Mouse (Mus musculus): Measurements from ENCODE around the gene Opcml. TPM values are rescaled to one million over a fixed set of nuclear protein-coding genes. Genes with fewer than 3 reads are reported as not detected.

Gene Opcml
- polyA plus RNA-seq, 1 experiment, result 1.3 TPM

GRCm38 (mm10) chr9:28558628-28559027 is 768.1 kb downstream of the Opcml start:
- Histone ChIP-seq H3K4me3 (replicated peaks; ENCODE audit: control insufficient read depth, low read depth, low read length) (no peak overlapping the region), H3K27ac (ENCODE audit: control insufficient read depth, insufficient read depth, low read depth, low read length, poor library complexity) (no peak overlapping the region), H3K4me1 (ENCODE audit: control insufficient read depth, insufficient read depth, low read length) (no peaks in the 10 kb centered on the region)
- no peak for TF ChIP-seq POLR2A (IDR thresholded peaks at IDR 0.05; ENCODE audit: borderline replicate concordance, control insufficient read depth, low read depth, low read length)
- no peak for TF ChIP-seq CTCF (IDR thresholded peaks at IDR 0.05; ENCODE audit: control insufficient read depth, insufficient read depth, low read length)
- 77% methylated on average over 2 of the region's 2 CpGs for WGBS

GRCm38 (mm10) chr9:28561761-28562160 is 771.2 kb downstream of the Opcml start:
- no peak for TF ChIP-seq POLR2A (IDR thresholded peaks at IDR 0.05; ENCODE audit: borderline replicate concordance, control insufficient read depth, low read depth, low read length)
- TF ChIP-seq CTCF (IDR thresholded peaks at IDR 0.05; ENCODE audit: control insufficient read depth, insufficient read depth, low read length), result no peak

DNA sequence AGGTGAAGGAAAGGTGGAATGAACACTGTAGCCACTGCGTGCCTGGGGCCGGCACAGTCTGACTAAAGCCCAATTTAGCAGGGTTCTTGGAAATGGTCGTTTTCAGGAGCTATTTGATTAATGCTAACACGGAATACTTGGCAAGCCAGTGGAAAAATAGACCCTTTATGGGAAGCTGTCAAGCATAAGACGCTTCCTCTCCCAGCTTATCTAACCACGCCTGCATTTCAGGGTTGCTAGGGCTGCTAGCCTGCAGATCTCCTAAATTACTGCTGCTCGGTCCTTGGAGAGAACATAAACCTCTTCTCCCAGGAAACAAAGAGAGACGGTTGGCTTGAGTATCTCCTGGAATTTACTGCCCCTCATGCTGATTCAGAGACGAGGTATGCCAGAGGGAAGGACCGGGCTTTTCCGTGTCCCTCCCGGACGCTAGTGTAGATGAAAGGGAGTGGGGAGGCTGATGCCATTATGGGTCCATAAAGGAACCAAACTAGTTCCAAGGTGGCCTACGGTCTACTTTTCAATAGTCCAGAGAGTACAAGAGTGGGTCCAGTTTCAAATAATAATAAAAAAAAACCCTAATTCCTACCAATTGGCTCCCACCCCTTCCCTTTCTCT is 772.6 kb downstream of the Opcml start:
- H3K4me3 ChIP-seq (replicated peaks; ENCODE audit: control insufficient read depth, low read depth, low read length), result no peak overlapping the region
- TF ChIP-seq CTCF (IDR thresholded peaks at IDR 0.05; ENCODE audit: control insufficient read depth, insufficient read depth, low read length) (no peak), POLR2A (IDR thresholded peaks at IDR 0.05; ENCODE audit: borderline replicate concordance, control insufficient read depth, low read depth, low read length) (no peak)
- H3K27ac ChIP-seq (ENCODE audit: control insufficient read depth, insufficient read depth, low read depth, low read length, poor library complexity), result no peak overlapping the region
- H3K4me1 ChIP-seq (ENCODE audit: control insufficient read depth, insufficient read depth, low read length), result no peaks in the 10 kb centered on the region
- 50% methylated on average over 14 of the region's 14 CpGs for WGBS

More at GRCm38 (mm10) chr9:28561761-28562160, 771.2 kb downstream of the Opcml start:
- Histone ChIP-seq H3K4me3 (replicated peaks; ENCODE audit: control insufficient read depth, low read depth, low read length) (no peak overlapping the region), H3K4me1 (ENCODE audit: control insufficient read depth, insufficient read depth, low read length) (no peaks in the 10 kb centered on the region), H3K27ac (ENCODE audit: control insufficient read depth, insufficient read depth, low read depth, low read length, poor library complexity) (no peak overlapping the region)
- WGBS, result 80% methylated on average over 6 of the region's 6 CpGs

- TF ChIP-seq POLR2A (IDR thresholded peaks at IDR 0.05; ENCODE audit: borderline replicate concordance, control insufficient read depth, low read depth, low read length) (no peak), CTCF (IDR thresholded peaks at IDR 0.05; ENCODE audit: control insufficient read depth, insufficient read depth, low read length) (no peak)
- WGBS, result 2% methylated on average over 8 of the region's 8 CpGs
- H3K4me1 ChIP-seq (ENCODE audit: control insufficient read depth, insufficient read depth, low read length), result no peaks in the 10 kb centered on the region
- no peak overlapping the region for H3K27ac ChIP-seq (ENCODE audit: control insufficient read depth, insufficient read depth, low read depth, low read length, poor library complexity)
- H3K4me3 ChIP-seq (replicated peaks; ENCODE audit: control insufficient read depth, low read depth, low read length), result no peak overlapping the region
These were observed 778.5 kb downstream of the Opcml start for GRCm38 (mm10) chr9:28569041-28569522.

DNA sequence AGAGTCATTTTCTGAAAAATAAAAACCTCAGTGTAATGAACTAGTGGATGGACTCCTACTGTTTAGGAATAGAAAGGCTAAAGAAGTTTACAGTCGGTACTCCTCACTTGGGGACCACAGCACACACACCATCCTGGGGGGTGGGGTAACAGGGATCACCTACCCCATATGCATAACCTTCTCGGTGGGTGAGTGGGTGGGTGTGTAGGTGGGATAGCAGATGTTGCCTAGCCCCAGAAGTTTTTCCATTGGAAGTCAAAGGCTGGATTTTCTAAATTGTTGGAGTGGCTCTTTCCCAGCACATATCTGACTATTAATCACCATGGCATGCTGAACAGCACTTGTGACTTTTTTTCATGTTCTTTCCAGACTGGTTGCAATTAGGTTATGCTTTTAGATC is 779.2 kb downstream of the Opcml start:
- no peak for TF ChIP-seq POLR2A (IDR thresholded peaks at IDR 0.05; ENCODE audit: borderline replicate concordance, control insufficient read depth, low read depth, low read length)
- no peak for TF ChIP-seq CTCF (IDR thresholded peaks at IDR 0.05; ENCODE audit: control insufficient read depth, insufficient read depth, low read length)
- 52% methylated on average over 2 of the region's 2 CpGs for WGBS
- no peaks in the 10 kb centered on the region for H3K4me1 ChIP-seq (ENCODE audit: control insufficient read depth, insufficient read depth, low read length)
- no peak overlapping the region for H3K27ac ChIP-seq (ENCODE audit: control insufficient read depth, insufficient read depth, low read depth, low read length, poor library complexity)
- H3K4me3 ChIP-seq (replicated peaks; ENCODE audit: control insufficient read depth, low read depth, low read length), result no peak overlapping the region

GRCm38 (mm10) chr9:28571682-28572081 is 781.1 kb downstream of the Opcml start:
- no peak for TF ChIP-seq CTCF (IDR thresholded peaks at IDR 0.05; ENCODE audit: control insufficient read depth, insufficient read depth, low read length)
- no peak for TF ChIP-seq POLR2A (IDR thresholded peaks at IDR 0.05; ENCODE audit: borderline replicate concordance, control insufficient read depth, low read depth, low read length)
- 62% methylated on average over 2 of the region's 2 CpGs for WGBS
- Histone ChIP-seq H3K4me3 (replicated peaks; ENCODE audit: control insufficient read depth, low read depth, low read length) (no peak overlapping the region), H3K4me1 (ENCODE audit: control insufficient read depth, insufficient read depth, low read length) (no peaks in the 10 kb centered on the region), H3K27ac (ENCODE audit: control insufficient read depth, insufficient read depth, low read depth, low read length, poor library complexity) (no peak overlapping the region)

- H3K27ac ChIP-seq (ENCODE audit: control insufficient read depth, insufficient read depth, low read depth, low read length, poor library complexity), result no peak overlapping the region
- no peak for TF ChIP-seq POLR2A (IDR thresholded peaks at IDR 0.05; ENCODE audit: borderline replicate concordance, control insufficient read depth, low read depth, low read length)
- TF ChIP-seq CTCF (IDR thresholded peaks at IDR 0.05; ENCODE audit: control insufficient read depth, insufficient read depth, low read length), result no peak
- H3K4me3 ChIP-seq (replicated peaks; ENCODE audit: control insufficient read depth, low read depth, low read length), result no peak overlapping the region
- WGBS, result 78% methylated on average over 9 of the region's 9 CpGs
- H3K4me1 ChIP-seq (ENCODE audit: control insufficient read depth, insufficient read depth, low read length), result no peaks in the 10 kb centered on the region
These were observed 781.7 kb downstream of the Opcml start for GRCm38 (mm10) chr9:28572136-28572774.

- Histone ChIP-seq H3K4me1 (ENCODE audit: control insufficient read depth, insufficient read depth, low read length) (no peaks in the 10 kb centered on the region), H3K27ac (ENCODE audit: control insufficient read depth, insufficient read depth, low read depth, low read length, poor library complexity) (no peak overlapping the region), H3K4me3 (replicated peaks; ENCODE audit: control insufficient read depth, low read depth, low read length) (no peak overlapping the region)
- TF ChIP-seq POLR2A (IDR thresholded peaks at IDR 0.05; ENCODE audit: borderline replicate concordance, control insufficient read depth, low read depth, low read length) (no peak), CTCF (IDR thresholded peaks at IDR 0.05; ENCODE audit: control insufficient read depth, insufficient read depth, low read length) (no peak)
These were observed 788.2 kb downstream of the Opcml start for GRCm38 (mm10) chr9:28578730-28579129.
